ENCODE assay signal across 22 mouse cellular contexts in genomic region chr16:21269775-21270174, GRCm38 (mm10).
DNase-seq lines count a peak whose midpoint lies in the region; ATAC-seq lines count a peak whose summit lies in the region.
"Had no signal": no experiment of that assay in that cellular context is flagged by ENCODE, and none has a peak within 500 bp of the region (broad histone marks: within the 10 kb centered on the region; RNA-seq: fewer than 3 reads in every experiment).

No protein-coding gene starts in this region.

- no peak for DNase-seq in heart, adult 18-20 months
- no peak for DNase-seq in midbrain, embryonic 10.5 days (ENCODE audit: low spot score)
- no peak for DNase-seq in gastrocnemius, adult 8-10 months (ENCODE audit: low spot score in 2 of 2)
- DNase-seq in adrenal gland, adult (ENCODE audit: inconsistent age in 2 of 2, low spot score in 1 of 2): no peak
- DNase-seq: adrenal gland, postnatal 25 days; cerebellum, adult 11-12 months; cerebellum, postnatal 14 days; gastrocnemius, postnatal 36 days; heart, postnatal 36 days; kidney, adult 18-20 months; kidney, postnatal 25 days; lung, embryonic 14.5 days; lung, postnatal 14 days; spleen, adult 18-20 months had no signal

- H3K9ac ChIP-seq in heart, embryonic 11.5 days (ENCODE audit: low read depth, low read length): no peak overlapping the region
- H3K9ac ChIP-seq in midbrain, embryonic 16.5 days (ENCODE audit: low read depth, low read length): no peak overlapping the region
- no peak overlapping the region for H3K9ac ChIP-seq in limb, embryonic 15.5 days
- H3K9ac ChIP-seq: forebrain, embryonic 15.5 days; hindbrain, embryonic 14.5 days; kidney, embryonic 15.5 days; liver, embryonic 15.5 days; lung, embryonic 14.5 days; midbrain, embryonic 15.5 days had no signal

- no peaks in the 10 kb centered on the region for H3K27me3 ChIP-seq in heart, embryonic 11.5 days (ENCODE audit: control insufficient read depth, insufficient read depth, low read length)
- H3K27me3 ChIP-seq in midbrain, embryonic 10.5 days (ENCODE audit: low read depth, poor library complexity, severe bottlenecking): no peaks in the 10 kb centered on the region
- H3K27me3 ChIP-seq in midbrain, embryonic 16.5 days (ENCODE audit: control insufficient read depth, insufficient read depth, low read depth, low read length): no peaks in the 10 kb centered on the region
- no peaks in the 10 kb centered on the region for H3K27me3 ChIP-seq in limb, embryonic 15.5 days
- H3K27me3 ChIP-seq: forebrain, embryonic 15.5 days; liver, embryonic 15.5 days; midbrain, embryonic 15.5 days had no signal

- H3K4me2 ChIP-seq in heart, embryonic 11.5 days: no peak overlapping the region
- H3K4me2 ChIP-seq in midbrain, embryonic 16.5 days (ENCODE audit: low read length): no peak overlapping the region
- H3K4me2 ChIP-seq in limb, embryonic 15.5 days: no peak overlapping the region
- H3K4me2 ChIP-seq: forebrain, embryonic 15.5 days; hindbrain, embryonic 14.5 days; kidney, embryonic 15.5 days; liver, embryonic 15.5 days; lung, embryonic 14.5 days; midbrain, embryonic 15.5 days had no signal

- no peak overlapping the region for H3K4me3 ChIP-seq in heart, embryonic 11.5 days (ENCODE audit: low read depth, low read length)
- H3K4me3 ChIP-seq in midbrain, embryonic 10.5 days: no peak overlapping the region
- H3K4me3 ChIP-seq in midbrain, embryonic 16.5 days (ENCODE audit: low read depth, low read length): no peak overlapping the region
- H3K4me3 ChIP-seq in limb, embryonic 15.5 days: no peak overlapping the region
- H3K4me3 ChIP-seq: forebrain, embryonic 15.5 days; kidney, embryonic 15.5 days; liver, embryonic 15.5 days; midbrain, embryonic 15.5 days had no signal

- ATAC-seq in heart, embryonic 11.5 days (replicated peaks; ENCODE audit: insufficient number of reproducible peaks, low FRiP score, low TSS enrichment): no peak
- no peak for ATAC-seq in midbrain, embryonic 16.5 days
- ATAC-seq in limb, embryonic 15.5 days (ENCODE audit: insufficient number of reproducible peaks, low FRiP score, low TSS enrichment, low read depth): no peak
- ATAC-seq: forebrain, embryonic 15.5 days; midbrain, embryonic 15.5 days had no signal

- peak overlapping the region; percentile 88; the same call in 1 of the 2 replicates for H3K27ac ChIP-seq in heart, embryonic 11.5 days (ENCODE audit: low read depth, low read length)
- peak overlapping the region; percentile 38; the same call in 1 of the 2 replicates for H3K27ac ChIP-seq in midbrain, embryonic 10.5 days (replicated peaks)
- no peak overlapping the region for H3K27ac ChIP-seq in midbrain, embryonic 16.5 days (ENCODE audit: low read length)
- H3K27ac ChIP-seq in limb, embryonic 15.5 days: peak overlapping the region; percentile 57
- H3K27ac ChIP-seq: forebrain, embryonic 15.5 days; hindbrain, embryonic 14.5 days; kidney, embryonic 15.5 days; liver, embryonic 15.5 days; midbrain, embryonic 15.5 days had no signal

- peaks cover 46% of the 10 kb centered on the region for H3K4me1 ChIP-seq in heart, embryonic 11.5 days (ENCODE audit: control insufficient read depth, insufficient read depth, low read length)
- H3K4me1 ChIP-seq in midbrain, embryonic 10.5 days: peaks cover 48% of the 10 kb centered on the region
- H3K4me1 ChIP-seq in midbrain, embryonic 16.5 days (ENCODE audit: control insufficient read depth, insufficient read depth, low read length): peaks cover 6% of the 10 kb centered on the region; the same call in 1 of the 2 replicates
- H3K4me1 ChIP-seq in limb, embryonic 15.5 days: peaks cover 54% of the 10 kb centered on the region
- H3K4me1 ChIP-seq: liver, embryonic 15.5 days had no signal

- H3K9me3 ChIP-seq in heart, embryonic 11.5 days (replicated peaks; ENCODE audit: control insufficient read depth, low read length): no peaks in the 10 kb centered on the region
- H3K9me3 ChIP-seq in midbrain, embryonic 10.5 days (replicated peaks): no peaks in the 10 kb centered on the region
- no peaks in the 10 kb centered on the region for H3K9me3 ChIP-seq in midbrain, embryonic 16.5 days (replicated peaks; ENCODE audit: control insufficient read depth, low read length, poor library complexity, severe bottlenecking)
- H3K9me3 ChIP-seq in limb, embryonic 15.5 days: no peaks in the 10 kb centered on the region
- H3K9me3 ChIP-seq: forebrain, embryonic 15.5 days; kidney, embryonic 15.5 days; liver, embryonic 15.5 days; midbrain, embryonic 15.5 days had no signal

- 55% methylated on average over 8 of the region's 8 CpGs for WGBS in heart, embryonic 11.5 days (ENCODE audit: insufficient replicate concordance)
- 70% methylated on average over 8 of the region's 8 CpGs for WGBS in midbrain, embryonic 10.5 days
- WGBS in midbrain, embryonic 16.5 days: 61% methylated on average over 8 of the region's 8 CpGs
- WGBS in limb, embryonic 15.5 days: 37% methylated on average over 8 of the region's 8 CpGs

- H3K36me3 ChIP-seq in heart, embryonic 11.5 days (ENCODE audit: control insufficient read depth, insufficient read depth, low read length): no peaks in the 10 kb centered on the region
- no peaks in the 10 kb centered on the region for H3K36me3 ChIP-seq in midbrain, embryonic 10.5 days
- no peaks in the 10 kb centered on the region for H3K36me3 ChIP-seq in midbrain, embryonic 16.5 days (ENCODE audit: control insufficient read depth, insufficient read depth, low read length)
- no peaks in the 10 kb centered on the region for H3K36me3 ChIP-seq in limb, embryonic 15.5 days
- H3K36me3 ChIP-seq: forebrain, embryonic 15.5 days; kidney, embryonic 15.5 days; liver, embryonic 15.5 days; midbrain, embryonic 15.5 days had no signal
